Mouse (Mus musculus) ovary, postnatal 10 days (tissue): Measurements from ENCODE around the gene Dnaja3.
A peak's percentile ranks its signal among the peaks of the same experiment; 100 is the strongest.
"Not testable (repeated sequence)": the region's sequence is repeated elsewhere in the genome, so short reads cannot be mapped to it uniquely, and the experiment has no call there.

Source experiments
- DNase-seq: peaks from one replicate; pipeline ENCODE4 v3.0.0; 2022; ENCODE audit warnings: low spot score

The Dnaja3 gene

DNA sequence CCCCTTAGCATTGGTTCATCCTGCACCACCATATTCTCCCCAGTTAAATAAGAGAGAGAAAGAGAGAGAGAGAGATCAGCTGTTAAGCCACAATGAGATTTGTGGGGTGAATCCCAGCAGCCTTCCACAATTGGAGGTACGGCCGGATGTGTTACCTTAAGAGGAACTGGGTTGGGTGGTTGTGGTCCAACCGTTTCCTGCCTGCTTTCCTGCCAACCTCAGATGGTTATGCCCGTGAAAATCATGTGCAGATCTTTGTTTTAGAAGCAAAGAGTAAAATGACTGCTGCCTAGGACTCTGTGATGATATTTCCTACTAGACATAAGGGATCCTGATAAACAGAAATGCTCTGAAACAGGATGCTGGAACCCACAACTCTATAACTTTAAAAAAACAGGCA, 34.3 kb downstream of the Dnaja3 start:
- DNase-seq, result no peak

- no peak for DNase-seq
These were observed 37.0 kb downstream of the Dnaja3 start for GRCm38 (mm10) chr16:4676836-4677235.

DNA sequence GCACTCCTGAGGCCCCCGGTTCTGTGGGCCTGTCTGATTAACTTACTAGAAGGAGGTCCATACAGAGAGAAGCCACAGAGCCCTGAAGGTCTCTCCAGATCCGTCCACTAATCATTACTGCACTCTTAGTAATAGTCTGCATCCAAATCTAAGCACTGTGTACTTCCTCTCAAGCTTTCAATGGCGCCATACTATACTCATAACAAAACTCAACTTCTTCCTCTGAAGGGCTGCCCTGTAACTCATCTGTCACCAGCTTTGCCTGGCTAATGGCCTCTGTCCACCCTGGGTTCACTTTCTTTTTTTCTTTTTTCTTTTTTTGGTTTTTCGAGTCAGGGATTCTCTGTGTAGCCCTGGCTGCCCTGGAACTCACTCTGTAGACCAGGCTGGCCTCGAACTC, 38.3 kb downstream of the Dnaja3 start:
- DNase-seq, result no peak

GRCm38 (mm10) chr16:4679121-4680018, 39.6 kb downstream of the Dnaja3 start, which contains the start of gene Coro7:
Gene Coro7, minus strand, starts transcription at chr16:4679777.
- peak; percentile 58 for DNase-seq

DNA sequence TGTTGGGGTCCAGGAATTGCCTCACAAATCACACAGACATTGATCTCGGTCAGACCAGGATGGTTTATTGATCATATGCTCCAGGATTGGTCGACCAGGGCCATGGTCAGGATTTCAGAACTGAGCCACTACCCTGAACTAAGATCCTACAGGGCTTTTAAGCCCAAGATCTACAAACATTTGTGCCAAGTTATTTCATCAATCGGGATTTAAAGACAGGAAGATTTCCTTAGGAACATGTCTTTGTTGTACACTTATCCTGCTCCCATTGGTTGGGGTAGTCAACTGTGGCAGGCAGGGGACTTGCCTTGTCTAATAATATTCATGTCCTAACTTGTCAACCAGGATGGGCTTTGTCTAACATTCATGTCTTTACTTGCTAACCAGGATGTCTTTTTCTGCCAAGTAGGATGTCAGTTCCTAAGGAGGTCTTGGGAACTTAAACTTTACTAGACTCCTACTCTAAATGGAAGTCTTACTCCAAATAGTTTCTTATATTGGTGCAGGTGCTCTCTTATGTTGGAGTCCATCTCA, 41.2 kb downstream of the Dnaja3 start:
- not testable (repeated sequence) for DNase-seq

GRCm38 (mm10) chr16:4682628-4683179, 42.9 kb downstream of the Dnaja3 start:
- DNase-seq, result no peak

DNA sequence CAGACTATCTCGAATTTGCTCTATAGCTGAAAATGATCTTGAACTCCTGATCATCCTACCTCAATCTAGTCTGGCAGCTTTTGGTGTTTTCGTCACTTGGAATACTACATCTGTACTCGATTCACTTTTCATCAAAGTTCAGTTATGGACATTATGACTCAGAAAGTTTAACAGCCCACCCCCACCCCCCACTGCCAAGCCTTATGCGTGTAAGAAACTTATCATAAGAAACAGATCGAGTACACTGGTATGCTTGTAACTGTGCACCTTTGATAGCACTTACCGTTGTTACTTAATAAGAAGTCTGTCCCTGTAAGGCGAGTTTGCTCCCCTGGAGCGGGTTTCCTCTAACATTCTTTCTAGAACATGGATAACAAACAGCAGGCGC, 43.4 kb downstream of the Dnaja3 start:
- DNase-seq, result no peak

GRCm38 (mm10) chr16:4683581-4684456, 44.0 kb downstream of the Dnaja3 start:
- DNase-seq, result peak; percentile 96

DNA sequence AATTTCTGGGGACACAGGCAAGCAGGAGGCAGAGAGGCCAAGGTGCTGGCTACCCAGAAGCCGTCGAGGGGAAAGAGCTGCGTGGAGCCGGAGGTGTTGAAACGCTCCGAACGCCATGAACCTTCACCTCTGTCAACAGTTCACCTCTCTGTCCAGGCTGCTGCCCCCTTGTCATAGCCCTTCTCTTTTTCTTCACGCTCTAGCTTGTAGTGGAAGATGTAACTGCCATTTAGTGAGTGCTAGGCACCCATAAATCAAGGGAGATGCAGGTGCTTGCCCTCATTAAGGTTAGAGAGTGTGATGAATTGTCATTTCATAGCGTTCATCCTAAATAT, 44.6 kb downstream of the Dnaja3 start:
- DNase-seq, result no peak

GRCm38 (mm10) chr16:4689371-4689770, 49.6 kb downstream of the Dnaja3 start:
- DNase-seq, result not testable (repeated sequence)

- no peak for DNase-seq
These were observed 61.4 kb downstream of the Dnaja3 start for GRCm38 (mm10) chr16:4701211-4701610.

DNA sequence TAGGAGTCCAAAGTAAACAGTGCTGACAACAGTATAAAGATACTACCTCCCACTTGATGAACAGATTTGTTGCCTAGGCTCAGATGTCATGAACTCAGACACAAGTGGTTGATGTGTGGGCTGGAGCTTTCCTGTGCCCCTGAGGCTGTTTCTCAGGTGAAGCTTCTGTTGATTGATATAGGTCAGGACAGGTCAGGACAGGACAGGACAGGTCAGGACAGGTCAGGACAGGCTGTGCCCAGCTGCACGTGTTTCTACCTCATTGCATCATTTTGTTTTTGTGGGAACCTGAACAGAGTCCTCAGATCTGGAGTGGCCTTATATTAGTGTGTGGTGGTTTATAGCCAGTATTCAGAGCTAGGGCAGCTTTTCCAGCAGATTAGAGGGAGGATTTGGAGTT, 62.9 kb downstream of the Dnaja3 start:
- no peak for DNase-seq

- DNase-seq, result no peak
These were observed 65.8 kb downstream of the Dnaja3 start for GRCm38 (mm10) chr16:4705541-4705940.

GRCm38 (mm10) chr16:4711173-4711572, 71.4 kb downstream of the Dnaja3 start:
- DNase-seq, result no peak

GRCm38 (mm10) chr16:4713861-4714710, 74.3 kb downstream of the Dnaja3 start:
- DNase-seq, result no peak

- no peak for DNase-seq
These were observed 78.1 kb downstream of the Dnaja3 start for GRCm38 (mm10) chr16:4717866-4718265.

DNA sequence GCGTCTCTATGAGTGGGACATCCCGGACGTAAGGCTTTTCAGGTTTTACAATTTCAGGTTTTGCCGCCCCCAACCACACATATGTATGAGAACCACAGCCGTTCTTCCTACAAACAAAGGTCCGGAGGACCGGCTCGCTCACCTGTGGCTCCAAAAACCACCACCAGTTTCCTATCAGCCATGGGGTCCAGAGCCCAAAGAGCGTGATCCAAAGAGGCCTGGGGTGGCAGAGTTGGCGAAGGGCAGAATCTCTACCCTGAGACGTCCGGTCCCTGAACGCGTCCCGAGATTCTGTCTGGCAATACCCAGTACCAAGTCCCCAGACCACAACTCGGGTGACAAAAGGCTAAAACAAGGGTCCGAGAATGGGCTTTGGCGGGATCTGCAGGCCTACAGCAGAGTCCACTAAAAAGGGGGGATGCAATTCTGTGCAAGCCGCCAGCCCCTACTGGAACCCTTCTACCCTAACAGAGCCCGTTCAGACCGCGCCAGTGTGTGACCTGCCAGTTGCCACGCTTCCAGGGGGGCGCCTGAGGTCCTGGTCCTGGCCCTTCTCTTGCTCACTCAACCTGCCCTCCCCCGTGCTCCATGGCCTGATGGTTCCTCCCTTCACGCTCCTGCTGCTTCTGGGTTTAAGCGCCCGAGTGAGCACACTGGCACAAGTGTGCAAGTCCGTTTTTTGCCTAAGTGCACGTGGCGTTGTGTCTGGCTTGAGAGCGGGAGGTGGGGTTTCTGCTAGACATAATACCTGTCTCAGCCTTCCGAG, 79.1 kb downstream of the Dnaja3 start, which contains the start of gene Nmral1:
TSS of gene Nmral1 (minus strand) at position 604 of the 766 bp plus-strand sequence.
- peak; percentile 50 for DNase-seq

- DNase-seq, result no peak
These were observed 82.5 kb downstream of the Dnaja3 start for GRCm38 (mm10) chr16:4722128-4722914.

DNA sequence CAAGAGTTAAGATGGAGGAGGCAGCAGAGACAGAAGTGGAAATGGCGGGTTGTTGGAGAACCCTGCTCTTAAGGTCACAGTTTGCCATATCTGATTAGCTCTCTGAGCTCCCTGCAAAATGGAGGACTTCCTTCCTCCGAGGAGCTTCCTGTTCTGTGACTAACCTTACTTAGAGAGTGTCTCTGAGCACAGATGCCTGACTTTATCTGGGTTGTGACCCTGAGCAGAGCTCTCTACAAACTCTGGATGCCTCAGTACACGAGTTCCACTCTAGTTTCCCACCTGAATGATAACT, 83.1 kb downstream of the Dnaja3 start:
- DNase-seq, result no peak

DNA sequence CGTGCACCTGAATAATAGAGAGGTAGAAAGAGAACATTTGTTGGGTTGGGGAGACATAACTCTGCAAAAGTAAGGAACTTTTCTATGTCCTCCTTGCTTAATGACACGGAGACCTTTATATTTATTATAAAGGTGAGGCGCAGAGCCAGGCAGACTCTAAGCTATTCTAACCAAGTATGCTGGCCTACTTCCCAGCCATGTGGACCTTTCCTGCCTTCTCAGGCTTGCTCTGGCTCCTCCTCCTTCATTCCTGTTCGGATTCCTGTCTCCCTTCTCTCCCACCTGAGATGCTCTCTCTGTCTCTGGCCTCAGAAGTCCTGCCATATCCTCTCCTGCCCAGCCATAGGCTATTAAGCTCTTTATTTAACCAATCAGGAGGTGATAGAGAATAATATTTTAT, 85.5 kb downstream of the Dnaja3 start:
- no peak for DNase-seq
